Mouse (Mus musculus): ENCODE data around the gene Iqgap1. TPM values are rescaled to one million over a fixed set of nuclear protein-coding genes. Genes with fewer than 3 reads are reported as not detected.
"Not testable (repeated sequence)": the region's sequence is repeated elsewhere in the genome, so short reads cannot be mapped to it uniquely, and the experiment has no call there.

Iqgap1 gene
- polyA plus RNA-seq, 1 experiment from 2014 or later = 27.3 TPM

GRCm38 (mm10) chr7:80840937-80841336, 15.2 kb upstream of the Iqgap1 start:
- Histone ChIP-seq H3K4me1 (no peaks in the 10 kb centered on the region), H3K36me3 (no peaks in the 10 kb centered on the region), H3K4me2 (replicated peaks) (no peak overlapping the region), H3K4me3 (no peak overlapping the region), H3K27ac (no peak overlapping the region), H3K27me3 (replicated peaks) (no peaks in the 10 kb centered on the region), H3K9me3 (no peaks in the 10 kb centered on the region), H3K9ac (no peak overlapping the region)
- 78% methylated on average over 4 of the region's 4 CpGs for WGBS
- ATAC-seq (ENCODE audit: low FRiP score, low read depth) = no peak

- Histone ChIP-seq H3K4me1 (no peaks in the 10 kb centered on the region), H3K4me2 (replicated peaks) (no peak overlapping the region), H3K27ac (no peak overlapping the region), H3K27me3 (replicated peaks) (no peaks in the 10 kb centered on the region), H3K36me3 (no peaks in the 10 kb centered on the region), H3K9me3 (no peaks in the 10 kb centered on the region), H3K9ac (no peak overlapping the region), H3K4me3 (no peak overlapping the region)
- 63% methylated on average over 1 of the region's 1 CpGs for WGBS
- no peak for ATAC-seq (ENCODE audit: low FRiP score, low read depth)
Measured at GRCm38 (mm10) chr7:80840241-80840640, 14.5 kb upstream of the Iqgap1 start.

GRCm38 (mm10) chr7:80839755-80840154, 14.0 kb upstream of the Iqgap1 start:
- Histone ChIP-seq H3K4me2 (replicated peaks) (no peak overlapping the region), H3K27me3 (replicated peaks) (no peaks in the 10 kb centered on the region), H3K9me3 (no peaks in the 10 kb centered on the region), H3K27ac (no peak overlapping the region), H3K4me1 (no peaks in the 10 kb centered on the region), H3K9ac (no peak overlapping the region), H3K4me3 (no peak overlapping the region), H3K36me3 (no peaks in the 10 kb centered on the region)
- no peak for ATAC-seq (ENCODE audit: low FRiP score, low read depth)

- Histone ChIP-seq H3K9ac (no peak overlapping the region), H3K4me2 (replicated peaks) (no peak overlapping the region), H3K36me3 (no peaks in the 10 kb centered on the region), H3K4me3 (no peak overlapping the region), H3K9me3 (no peaks in the 10 kb centered on the region), H3K27me3 (replicated peaks) (no peaks in the 10 kb centered on the region), H3K4me1 (no peaks in the 10 kb centered on the region), H3K27ac (no peak overlapping the region)
- ATAC-seq (ENCODE audit: low FRiP score, low read depth) = no peak
- WGBS = 40% methylated on average over 7 of the region's 7 CpGs
Measured at GRCm38 (mm10) chr7:80838247-80838646, 12.5 kb upstream of the Iqgap1 start.

- no peak overlapping the region for H3K4me3 ChIP-seq
- no peaks in the 10 kb centered on the region for H3K9me3 ChIP-seq
- no peaks in the 10 kb centered on the region for H3K27me3 ChIP-seq (replicated peaks)
- H3K36me3 ChIP-seq = no peaks in the 10 kb centered on the region
- H3K9ac ChIP-seq = no peak overlapping the region
- WGBS = 54% methylated on average over 9 of the region's 9 CpGs
- H3K4me1 ChIP-seq = 0 out of 2 replicates have a peak, but pooled peaks cover 3% of the 10 kb centered on the region
- no peak overlapping the region for H3K4me2 ChIP-seq (replicated peaks)
- no peak for ATAC-seq (ENCODE audit: low FRiP score, low read depth)
- H3K27ac ChIP-seq = no peak overlapping the region
Measured at GRCm38 (mm10) chr7:80837736-80838135, 12.0 kb upstream of the Iqgap1 start.

GRCm38 (mm10) chr7:80835984-80836652, 10.3 kb upstream of the Iqgap1 start:
- Histone ChIP-seq H3K4me3 (no peak overlapping the region), H3K9me3 (no peaks in the 10 kb centered on the region), H3K4me2 (replicated peaks) (no peak overlapping the region), H3K4me1 (0 out of 2 replicates have a peak, but pooled peaks cover 3% of the 10 kb centered on the region), H3K9ac (no peak overlapping the region), H3K27me3 (replicated peaks) (no peaks in the 10 kb centered on the region), H3K36me3 (no peaks in the 10 kb centered on the region), H3K27ac (no peak overlapping the region)
- no peak for ATAC-seq (ENCODE audit: low FRiP score, low read depth)
- WGBS = 74% methylated on average over 4 of the region's 4 CpGs

- Histone ChIP-seq H3K27me3 (replicated peaks) (no peaks in the 10 kb centered on the region), H3K4me1 (0 out of 2 replicates have a peak, but pooled peaks cover 3% of the 10 kb centered on the region), H3K36me3 (no peaks in the 10 kb centered on the region), H3K4me2 (replicated peaks) (no peak overlapping the region), H3K9me3 (no peaks in the 10 kb centered on the region), H3K9ac (no peak overlapping the region), H3K4me3 (no peak overlapping the region), H3K27ac (no peak overlapping the region)
- ATAC-seq (ENCODE audit: low FRiP score, low read depth) = no peak
- 41% methylated on average over 12 of the region's 12 CpGs for WGBS
Measured at GRCm38 (mm10) chr7:80833651-80834532, 8.1 kb upstream of the Iqgap1 start.

GRCm38 (mm10) chr7:80832996-80833650, 7.3 kb upstream of the Iqgap1 start:
- H3K9me3 ChIP-seq; H3K4me2 ChIP-seq (replicated peaks): not testable (repeated sequence)
- 15% methylated on average over 14 of the region's 14 CpGs for WGBS

GRCm38 (mm10) chr7:80832191-80832590, 6.4 kb upstream of the Iqgap1 start:
- Histone ChIP-seq H3K9me3 (no peaks in the 10 kb centered on the region), H3K9ac (no peak overlapping the region), H3K36me3 (no peaks in the 10 kb centered on the region), H3K4me2 (replicated peaks) (no peak overlapping the region), H3K27ac (no peak overlapping the region), H3K27me3 (replicated peaks) (no peaks in the 10 kb centered on the region), H3K4me1 (peaks cover 3% of the 10 kb centered on the region; the same call in 1 of the 2 replicates), H3K4me3 (no peak overlapping the region)
- no peak for ATAC-seq (ENCODE audit: low FRiP score, low read depth)
- WGBS = 53% methylated on average over 4 of the region's 4 CpGs

More at GRCm38 (mm10) chr7:80832996-80833650, 7.3 kb upstream of the Iqgap1 start:
- not testable (repeated sequence) for H3K36me3 ChIP-seq; H3K27me3 ChIP-seq (replicated peaks); H3K27ac ChIP-seq; H3K4me1 ChIP-seq; H3K4me3 ChIP-seq; H3K9ac ChIP-seq
- peak; percentile 82; the same call in 1 of the 2 replicates for ATAC-seq (ENCODE audit: low FRiP score, low read depth)

GRCm38 (mm10) chr7:80830193-80830803, 4.5 kb upstream of the Iqgap1 start:
- Histone ChIP-seq H3K27me3 (replicated peaks) (no peaks in the 10 kb centered on the region), H3K4me1 (peaks cover 3% of the 10 kb centered on the region; the same call in 1 of the 2 replicates), H3K27ac (no peak overlapping the region), H3K9me3 (no peaks in the 10 kb centered on the region), H3K4me2 (replicated peaks) (no peak overlapping the region), H3K36me3 (no peaks in the 10 kb centered on the region), H3K4me3 (no peak overlapping the region), H3K9ac (no peak overlapping the region)
- no peak for ATAC-seq (ENCODE audit: low FRiP score, low read depth)
- 77% methylated on average over 15 of the region's 15 CpGs for WGBS

GRCm38 (mm10) chr7:80828146-80828860, 2.5 kb upstream of the Iqgap1 start:
- no peak for ATAC-seq (ENCODE audit: low FRiP score, low read depth)
- Histone ChIP-seq H3K9me3 (no peaks in the 10 kb centered on the region), H3K27me3 (replicated peaks) (no peaks in the 10 kb centered on the region), H3K27ac (no peak overlapping the region), H3K9ac (no peak overlapping the region), H3K4me2 (replicated peaks) (no peak overlapping the region), H3K4me3 (no peak overlapping the region), H3K4me1 (peaks cover 3% of the 10 kb centered on the region; the same call in 1 of the 2 replicates), H3K36me3 (no peaks in the 10 kb centered on the region)
- 75% methylated on average over 18 of the region's 18 CpGs for WGBS

Data from neural tube, embryonic 12.5 days (tissue).